Mouse (Mus musculus): ENCODE measurements around the gene Tfpi.

Gene Tfpi

DNA sequence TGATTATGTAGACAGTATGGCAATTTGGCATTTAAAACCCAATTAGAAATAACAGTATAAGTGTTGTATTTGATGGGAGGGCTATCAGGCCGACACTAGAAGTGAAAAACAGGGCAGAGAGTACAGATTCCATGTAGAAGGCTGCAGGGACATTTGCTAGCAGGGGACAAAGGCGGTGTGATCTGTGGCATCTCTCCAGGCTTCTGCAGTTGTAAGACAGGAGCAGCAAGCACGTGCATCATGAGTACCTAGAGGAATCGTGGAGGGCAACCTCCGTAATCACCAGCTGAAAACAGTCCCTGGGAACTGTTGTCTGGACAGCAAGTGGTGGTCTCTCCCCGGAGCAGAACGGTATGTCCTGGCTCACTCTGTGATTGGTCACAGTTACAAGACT is 88.6 kb downstream of the Tfpi start:
- peak; percentile 16 for DNase-seq

DNA sequence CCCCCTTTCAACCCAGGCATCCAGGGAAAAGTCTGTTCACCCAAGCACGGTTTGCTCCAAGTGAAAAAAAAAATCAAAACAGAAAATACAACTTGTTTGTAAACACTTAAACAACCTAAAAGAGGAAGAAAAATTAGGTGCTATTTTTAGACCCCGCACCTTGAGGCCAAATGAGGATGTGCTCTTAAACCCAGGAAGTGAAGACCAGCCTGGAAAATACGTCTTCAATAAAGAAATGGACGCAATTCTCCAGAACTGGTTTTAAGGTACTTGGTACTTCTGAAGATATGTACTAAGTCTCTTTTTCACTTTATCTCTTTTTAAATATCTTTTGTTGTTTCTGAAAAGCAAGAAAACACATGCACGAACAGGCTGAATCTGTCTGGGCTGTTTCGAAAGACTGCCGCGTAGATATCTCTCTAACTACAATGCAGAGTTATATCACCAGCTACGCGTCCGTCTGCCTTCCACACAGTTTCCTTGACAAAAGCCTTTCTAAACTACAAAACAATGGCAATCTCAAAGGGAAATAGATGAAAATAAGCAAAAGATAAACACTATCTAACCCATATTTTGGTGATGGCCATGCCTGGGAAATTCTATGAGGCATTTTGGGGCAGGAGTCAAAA is 89.1 kb downstream of the Tfpi start:
- DNase-seq, result no peak

DNA sequence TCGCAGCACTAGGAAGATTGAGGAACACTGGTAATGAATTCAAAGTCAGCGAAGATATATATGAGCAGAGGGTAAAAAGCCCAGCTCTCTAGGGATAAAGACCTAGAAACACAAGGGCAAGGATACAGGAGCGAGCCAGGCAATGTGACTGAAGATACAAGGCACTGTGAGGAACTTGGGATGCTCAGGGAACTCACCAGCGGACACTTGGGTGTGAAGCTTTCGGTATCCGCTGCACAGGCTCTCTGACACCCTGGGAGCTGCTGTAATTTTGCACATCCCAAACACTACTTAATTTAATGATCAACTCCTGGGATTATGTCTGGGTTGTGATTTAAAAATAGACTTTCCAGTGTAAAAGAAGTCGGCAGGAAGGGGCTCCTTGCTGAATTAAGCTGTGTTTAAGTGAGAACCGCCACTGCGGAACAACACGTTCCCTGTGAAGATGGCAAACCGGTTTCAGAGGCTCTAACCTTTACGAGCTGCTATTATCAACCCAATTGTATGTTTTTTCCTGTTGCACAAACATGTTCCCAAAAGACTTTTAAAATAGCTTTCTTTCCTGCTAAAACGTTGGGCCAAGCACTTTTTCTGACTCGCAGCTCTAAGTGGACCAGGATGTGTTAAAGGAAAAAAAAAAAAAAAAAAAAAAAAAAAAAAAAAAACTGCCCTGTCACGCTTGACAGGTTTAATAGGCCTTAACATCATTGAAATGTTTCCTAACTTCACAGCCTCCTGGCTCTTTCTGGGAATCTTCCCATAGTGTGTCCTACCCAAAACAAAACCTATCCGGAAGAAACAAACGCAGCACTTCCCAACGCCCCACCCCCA is 89.8 kb downstream of the Tfpi start:
- peak; percentile 56 for DNase-seq

DNA sequence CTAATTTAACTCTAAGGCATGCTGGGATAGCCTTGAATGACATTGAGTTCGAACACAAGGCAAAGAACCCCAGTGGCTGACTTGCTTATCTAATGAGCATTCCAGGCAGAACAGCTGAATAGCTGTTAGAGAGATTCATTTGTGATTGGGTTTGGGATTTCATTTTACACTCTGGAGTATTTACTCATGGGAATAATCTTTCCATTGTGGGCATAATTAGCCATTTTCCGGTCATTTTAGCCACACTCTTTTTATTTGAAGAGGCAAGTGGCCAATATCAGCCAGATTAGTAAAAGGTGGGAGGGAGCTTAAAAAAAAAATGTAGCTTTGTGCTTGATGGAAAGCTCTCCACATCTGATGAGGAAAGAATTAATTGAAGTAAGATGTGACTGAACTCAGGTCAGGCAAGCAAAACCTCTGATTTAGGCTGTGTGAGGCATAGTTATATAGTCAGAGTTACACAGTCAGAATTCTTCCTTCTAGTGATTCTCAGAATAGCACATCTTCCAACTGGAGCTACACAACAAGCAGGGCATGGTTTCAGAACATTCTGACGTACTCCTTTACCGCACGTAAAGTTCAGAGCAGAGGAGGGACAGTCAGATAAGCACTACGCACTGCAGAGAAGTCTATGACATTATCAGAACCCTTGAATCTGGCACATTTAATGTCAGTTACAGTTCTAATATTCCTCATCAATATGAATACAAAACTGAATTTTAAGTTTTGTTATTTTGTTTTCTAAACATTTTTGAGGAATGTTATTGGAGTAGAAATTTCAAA is 91.5 kb downstream of the Tfpi start:
- DNase-seq, result no peak

DNA sequence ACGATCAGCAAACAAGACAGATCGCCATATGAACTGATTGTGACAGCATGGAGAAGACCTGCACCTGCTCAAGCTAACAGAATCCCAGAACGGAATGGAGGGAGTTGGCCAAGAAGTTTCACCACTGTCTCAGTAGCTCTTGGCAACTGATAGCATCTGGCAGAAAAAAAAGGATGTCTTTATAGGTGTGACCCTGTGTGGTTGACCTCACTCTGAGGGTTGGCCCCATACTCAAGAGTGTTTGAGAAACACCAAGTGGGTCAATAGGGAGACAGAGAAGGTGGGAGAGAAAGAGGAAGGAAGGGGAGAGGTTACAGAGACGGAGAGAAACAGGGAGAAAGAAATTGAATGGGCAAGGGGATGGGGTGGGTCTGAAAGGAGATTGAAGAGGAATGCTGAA is 92.7 kb downstream of the Tfpi start:
- no peak for DNase-seq
